Mouse (Mus musculus): ENCODE data around the gene Kif2a.

GRCm38 (mm10) chr13:107039493-107039892 lies 17.6 kb upstream of the Kif2a start:
- TF ChIP-seq CTCF (IDR thresholded peaks at IDR 0.05; ENCODE audit: borderline replicate concordance, insufficient read depth, low read depth, low read length): no peak
- TF ChIP-seq POLR2A (IDR thresholded peaks at IDR 0.05; ENCODE audit: borderline replicate concordance, insufficient read depth, low read length): no peak

Measured in cerebellum, adult 2 months (tissue).